Mouse (Mus musculus): Measurements from ENCODE around the gene Tex13c2.

Gene Tex13c2

DNA sequence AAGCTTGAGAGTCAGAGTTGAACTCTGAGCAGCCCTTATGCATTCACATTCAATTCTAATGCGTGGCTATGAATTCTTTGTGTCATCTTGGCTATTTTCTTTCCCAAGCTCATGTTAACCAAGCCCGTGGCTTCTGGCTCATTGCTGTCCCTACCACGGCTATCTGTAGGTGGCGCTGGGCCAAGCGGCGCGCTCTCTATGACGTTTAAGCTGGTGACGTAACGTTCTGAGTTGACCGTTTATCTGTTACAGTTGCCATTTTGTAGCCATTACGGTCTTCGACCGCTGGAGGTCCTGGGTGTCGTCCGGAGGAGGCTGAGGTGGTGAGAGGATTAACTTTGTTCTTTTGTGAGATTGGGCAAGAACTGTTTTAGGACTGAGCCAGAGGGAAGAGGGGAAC is at the start of gene Tex13c2:
TSS of gene Tex13c2 (plus strand) at position 246 of the 400 bp plus-strand sequence.
- no peak for DNase-seq (ENCODE audit: low spot score in 2 of 2)

DNA sequence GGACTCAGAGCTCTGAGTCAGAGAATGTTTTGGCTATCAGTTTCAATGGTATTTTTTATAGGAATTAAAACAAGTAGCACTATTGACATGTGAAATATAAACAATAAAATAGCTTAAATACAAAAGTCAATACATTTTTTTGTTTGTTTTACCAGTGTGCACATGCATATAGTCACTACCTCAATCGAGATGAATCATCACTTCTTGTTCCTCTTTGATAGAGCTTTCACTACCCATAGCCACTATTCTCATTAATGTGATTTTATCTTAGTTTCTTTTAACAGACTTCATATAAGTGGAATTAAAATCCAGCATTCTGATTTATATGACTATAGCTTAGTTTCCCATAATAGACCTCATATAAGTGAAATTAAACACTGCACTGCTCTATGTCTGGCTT is 39.2 kb upstream of the Tex13c2 start:
- no peak for DNase-seq (ENCODE audit: low spot score in 2 of 2)

DNA sequence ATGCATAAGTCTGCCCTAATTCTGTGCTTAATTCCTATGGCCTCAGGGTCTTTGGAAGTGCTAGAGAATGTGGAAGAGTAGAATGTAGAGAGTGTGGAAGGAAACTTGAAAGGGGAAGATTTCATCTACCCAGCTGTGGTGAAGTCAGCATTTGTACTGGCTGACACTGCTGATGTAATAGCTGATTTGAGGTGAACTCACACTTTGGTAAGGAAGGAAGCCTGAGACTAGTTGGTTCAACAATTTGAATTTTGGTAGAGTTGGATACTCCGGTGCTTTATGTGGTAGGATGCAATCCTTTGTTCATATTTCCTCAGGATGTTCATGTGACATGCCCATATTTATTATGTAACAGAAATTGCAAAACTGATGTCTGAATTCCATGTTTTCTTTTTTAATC is 36.5 kb upstream of the Tex13c2 start:
- DNase-seq (ENCODE audit: low spot score in 2 of 2), result no peak

DNA sequence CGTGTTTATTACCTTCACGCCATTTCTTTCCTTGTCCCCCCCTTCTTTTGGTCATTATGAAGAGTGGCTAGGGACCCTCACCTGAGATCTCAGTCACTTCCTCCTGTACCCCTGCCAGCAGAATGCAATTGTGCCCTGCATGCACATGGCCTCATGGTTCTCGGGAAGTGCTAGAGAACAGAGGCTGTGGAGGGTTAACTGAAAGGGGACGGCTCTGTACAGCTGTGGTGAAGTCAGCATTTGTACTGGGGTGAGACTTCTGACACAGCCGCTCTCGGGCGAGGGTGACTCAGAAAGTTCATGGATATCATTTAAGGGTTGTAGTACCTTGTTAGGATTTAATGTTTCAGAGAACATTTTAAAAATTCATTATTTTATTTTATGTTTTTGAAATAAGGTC is 35.0 kb upstream of the Tex13c2 start:
- DNase-seq (ENCODE audit: low spot score in 2 of 2), result no peak

DNA sequence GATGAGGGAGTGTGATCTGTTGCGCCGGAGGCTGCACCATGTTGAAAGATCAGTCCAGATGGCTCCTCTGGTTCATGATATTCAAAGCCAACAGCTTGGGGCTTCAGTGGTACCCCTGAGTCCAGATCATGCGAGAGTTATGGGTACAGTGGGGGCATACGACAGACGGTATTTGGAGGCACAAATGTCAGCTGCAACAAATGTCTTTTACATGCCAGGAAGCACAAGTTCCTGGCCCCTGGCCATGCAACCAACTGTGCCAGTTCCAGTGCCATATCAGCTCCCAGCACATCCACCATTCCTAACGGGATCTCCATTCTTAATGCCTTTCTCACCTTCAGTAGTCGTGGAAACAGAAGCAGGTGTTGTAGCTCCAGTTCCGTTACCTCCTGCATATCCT is 845 bp downstream of the Tex13c2 start:
- DNase-seq (ENCODE audit: low spot score in 2 of 2), result no peak

DNA sequence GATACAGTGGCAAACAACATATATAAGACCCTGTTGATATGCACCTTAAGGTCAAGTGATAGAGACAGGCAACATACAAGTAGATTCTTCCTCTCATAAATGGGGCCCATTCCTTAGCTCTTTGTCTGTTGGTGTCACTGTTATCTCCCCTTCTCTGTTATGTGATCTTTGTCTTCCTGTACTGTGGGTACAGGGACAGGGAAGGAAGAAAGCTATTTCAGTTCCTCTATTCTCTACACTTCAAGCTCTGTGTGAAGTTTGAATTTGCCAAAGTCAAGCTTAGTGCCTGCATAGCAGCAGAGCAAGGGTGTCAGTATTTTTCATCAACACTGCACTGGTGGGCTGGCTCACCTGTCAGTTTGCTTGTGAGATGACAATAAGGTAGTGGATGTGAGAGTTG is 11.0 kb downstream of the Tex13c2 start:
- no peak for DNase-seq (ENCODE audit: low spot score in 2 of 2)

DNA sequence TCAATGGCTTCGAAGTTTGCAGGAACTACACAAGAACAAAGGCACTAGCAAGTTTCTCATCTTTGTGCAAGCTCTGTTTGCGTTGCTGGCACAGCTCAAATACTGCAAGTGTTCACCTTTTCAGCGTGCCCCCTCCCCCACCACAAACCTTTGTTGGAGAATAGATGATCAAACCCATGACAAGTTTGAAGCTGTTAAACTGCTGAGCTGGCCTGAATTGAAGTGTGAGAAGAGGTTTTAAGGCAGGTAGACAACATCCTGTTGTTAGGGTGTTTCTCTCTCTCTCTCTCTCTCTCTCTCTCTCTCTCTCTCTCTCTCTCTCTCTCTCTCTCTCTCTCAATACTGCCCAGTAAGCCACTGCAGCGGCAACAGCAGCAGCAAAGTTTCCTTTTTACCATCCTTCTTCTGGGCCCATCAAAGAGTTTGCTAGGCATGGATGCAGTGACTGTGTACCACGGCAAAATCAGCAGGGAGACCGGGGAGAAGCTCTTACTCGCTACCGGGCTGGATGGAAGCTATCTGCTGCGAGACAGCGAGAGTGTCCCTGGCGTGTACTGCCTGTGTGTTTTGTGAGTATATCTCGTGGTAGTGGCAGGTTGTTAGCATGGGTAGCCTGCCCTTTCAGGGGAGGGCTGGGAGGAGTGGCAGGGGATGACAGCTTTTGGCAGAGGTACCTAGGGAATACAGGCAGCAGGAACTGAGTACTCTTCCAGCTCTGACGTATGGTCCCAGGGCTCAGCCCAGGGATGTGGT is 13.0 kb downstream of the Tex13c2 start, which contains the start of gene Sh2d1a:
TSS of gene Sh2d1a (plus strand) at position 163 of the 753 bp plus-strand sequence.
- no peak for DNase-seq (ENCODE audit: low spot score in 2 of 2)

DNA sequence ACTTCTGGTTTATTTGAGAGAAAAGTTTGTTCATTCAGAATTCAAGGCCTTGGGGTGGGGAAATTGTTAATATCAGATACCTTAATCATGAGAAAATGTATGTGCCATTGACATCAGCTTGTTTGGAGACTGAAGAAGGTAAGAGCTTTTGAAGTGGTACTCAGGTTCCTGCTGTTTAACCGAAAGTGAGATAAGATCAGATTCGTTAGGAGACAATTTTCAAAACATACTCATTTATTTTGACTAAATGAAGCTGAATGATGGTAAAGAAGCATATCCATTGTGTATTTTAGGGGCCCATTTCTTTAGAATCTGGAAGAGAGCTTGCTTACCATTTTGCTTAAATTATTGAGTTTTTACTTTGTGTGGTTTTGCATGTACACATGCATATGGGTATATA is 21.6 kb downstream of the Tex13c2 start:
- DNase-seq (ENCODE audit: low spot score in 2 of 2), result no peak

DNA sequence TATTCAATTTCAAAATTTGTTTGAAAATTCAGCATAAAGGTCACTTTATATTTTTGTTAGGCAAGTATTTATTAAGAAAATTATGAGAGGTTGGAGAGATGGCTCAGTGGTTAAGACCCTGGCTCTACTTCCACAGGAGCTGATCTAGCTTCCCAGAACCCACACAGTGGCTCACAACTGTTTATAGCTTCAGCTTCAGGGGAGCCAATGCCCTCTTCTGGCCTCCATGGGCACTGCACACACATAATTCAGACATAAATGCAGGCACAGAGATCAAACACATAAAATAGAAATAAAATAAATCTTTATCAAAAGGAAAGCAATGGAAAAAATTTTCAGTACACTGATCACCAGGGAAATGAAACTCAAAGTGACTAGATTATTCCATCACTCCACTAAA is 23.1 kb downstream of the Tex13c2 start:
- DNase-seq (ENCODE audit: low spot score in 2 of 2), result no peak

DNA sequence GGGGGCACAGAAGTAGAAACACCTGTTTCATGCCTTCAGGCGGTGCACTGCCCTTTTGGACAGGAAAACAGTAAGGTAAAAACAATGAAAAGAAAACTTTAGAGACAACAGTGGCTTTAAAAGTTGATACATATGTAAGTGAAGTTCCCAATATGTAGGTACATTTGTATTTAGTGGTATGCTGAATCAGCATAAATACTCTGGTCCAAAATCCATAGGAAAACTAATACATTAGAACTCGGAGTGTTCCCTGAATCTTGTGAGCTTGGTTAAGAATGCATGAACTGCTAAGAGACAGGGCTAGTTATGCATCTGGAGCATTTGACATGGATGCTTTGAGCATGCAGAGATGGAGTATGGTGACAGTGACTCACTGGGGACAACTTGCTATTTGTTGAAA is 33.4 kb downstream of the Tex13c2 start:
- no peak for DNase-seq (ENCODE audit: low spot score in 2 of 2)

DNA sequence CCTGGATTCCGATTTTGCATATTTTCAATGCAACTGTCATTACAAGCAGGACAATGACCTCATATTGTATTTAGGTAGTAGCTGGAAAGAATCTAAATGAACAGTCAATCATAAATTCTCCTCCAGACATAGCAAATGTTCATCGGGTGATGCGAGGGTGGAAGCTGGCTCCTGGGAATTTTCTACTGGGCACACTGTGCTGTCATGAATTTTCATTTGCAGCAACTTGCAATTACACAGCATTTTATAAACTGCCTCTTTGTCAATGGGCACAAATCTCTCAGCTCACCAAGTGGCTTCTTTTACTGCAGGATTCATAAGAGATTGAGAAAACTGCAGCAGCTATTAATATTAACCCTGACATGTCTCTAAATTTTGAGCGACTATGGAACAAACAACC is 41.2 kb downstream of the Tex13c2 start:
- DNase-seq (ENCODE audit: low spot score in 2 of 2), result no peak

DNA sequence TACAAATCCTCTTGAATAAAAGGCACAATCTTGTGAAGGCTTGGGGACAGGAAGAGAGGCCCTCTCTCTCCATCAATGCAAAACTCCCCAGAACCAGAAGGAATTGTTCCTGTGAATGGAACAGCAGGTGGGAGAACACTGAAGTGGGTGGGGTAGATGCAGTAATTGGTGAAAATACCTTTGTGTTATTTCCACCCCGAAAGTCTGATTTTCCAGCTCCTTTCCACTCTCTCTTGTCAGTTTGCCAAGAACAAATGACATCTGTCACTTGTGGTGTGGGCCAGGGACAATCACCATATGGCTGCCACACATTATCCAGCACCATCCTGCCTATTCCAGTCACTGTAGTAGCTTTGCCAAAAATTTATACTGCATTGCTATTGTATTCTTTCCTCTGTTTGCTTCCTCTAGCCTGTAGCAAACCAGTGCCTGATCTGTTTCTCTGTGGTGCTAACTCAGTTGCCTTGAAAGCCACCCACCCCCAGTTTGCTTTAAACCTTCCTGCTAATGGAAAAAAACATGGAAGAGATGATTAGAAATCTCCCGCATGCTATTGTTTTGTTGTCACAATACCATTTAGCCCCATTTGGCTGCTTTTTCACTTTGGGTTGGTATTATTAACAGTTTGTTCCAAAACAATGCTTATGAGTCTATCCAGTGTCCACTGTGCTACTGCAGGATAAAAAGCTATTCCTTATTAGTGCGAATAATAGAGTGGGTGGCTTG is 50.7 kb downstream of the Tex13c2 start:
- DNase-seq (ENCODE audit: low spot score in 2 of 2), result no peak

DNA sequence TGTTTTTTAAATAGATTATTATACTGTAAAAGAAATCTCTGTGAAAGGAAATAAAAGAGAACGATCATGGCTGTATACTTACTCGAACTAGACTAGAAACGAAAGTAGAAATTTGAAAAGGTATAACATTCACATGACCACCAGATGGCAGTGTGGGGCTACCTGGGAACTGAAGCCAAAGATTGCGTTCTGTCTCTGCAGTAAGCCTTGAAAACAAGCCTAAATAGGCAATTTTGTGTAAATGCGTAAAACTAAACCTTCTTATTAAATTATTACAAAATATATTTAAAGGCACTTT is 51.2 kb downstream of the Tex13c2 start:
- DNase-seq (ENCODE audit: low spot score in 2 of 2), result peak; percentile 65 to 81

Measured in right cerebral cortex, postnatal 10 days (tissue).